Mouse (Mus musculus) spleen, postnatal 4 days (tissue): ENCODE data around the gene Gnaz.

Source experiments
- DNase-seq, 2 experiments: peaks; one replicate each; pipeline ENCODE4 v3.0.0; 2022; ENCODE audit warnings: low spot score in 2 of 2

Gene Gnaz

GRCm38 (mm10) chr10:74966850-74967451, at the start of gene Gnaz:
TSS of gene Gnaz (plus strand) at chr10:74967177.
- DNase-seq: peak; percentile 77 to 89

GRCm38 (mm10) chr10:74919277-74919676, 47.7 kb upstream of the Gnaz start:
- no peak for DNase-seq

- no peak for DNase-seq
Observed at GRCm38 (mm10) chr10:74920853-74921567, 46.0 kb upstream of the Gnaz start.

GRCm38 (mm10) chr10:74921614-74922013, 45.4 kb upstream of the Gnaz start:
- DNase-seq: no peak

DNA sequence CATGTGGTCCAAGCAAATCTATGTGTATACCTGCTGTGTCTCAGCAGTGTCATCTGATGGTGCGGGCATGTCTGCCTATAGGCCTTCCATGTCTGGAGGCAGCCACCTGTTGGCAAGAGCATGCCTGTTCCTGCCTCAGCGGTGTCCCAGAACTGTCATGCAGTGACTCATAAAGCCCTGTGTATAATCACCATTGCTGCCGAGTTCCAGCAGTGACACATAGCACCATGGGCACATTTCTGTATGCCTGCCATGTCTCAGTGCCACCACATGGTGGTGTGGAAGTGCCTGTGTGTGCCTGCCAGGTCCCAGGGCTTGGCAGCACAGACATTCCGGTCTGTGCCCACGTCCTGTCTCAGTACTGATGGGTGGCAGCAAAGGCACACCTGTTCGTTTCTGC, 44.2 kb upstream of the Gnaz start:
- DNase-seq: no peak

- no peak for DNase-seq
Observed at GRCm38 (mm10) chr10:74924274-74924673, 42.7 kb upstream of the Gnaz start.

GRCm38 (mm10) chr10:74925324-74925723, 41.7 kb upstream of the Gnaz start:
- peak in 1 of 2 experiments; percentile 76 for DNase-seq

DNA sequence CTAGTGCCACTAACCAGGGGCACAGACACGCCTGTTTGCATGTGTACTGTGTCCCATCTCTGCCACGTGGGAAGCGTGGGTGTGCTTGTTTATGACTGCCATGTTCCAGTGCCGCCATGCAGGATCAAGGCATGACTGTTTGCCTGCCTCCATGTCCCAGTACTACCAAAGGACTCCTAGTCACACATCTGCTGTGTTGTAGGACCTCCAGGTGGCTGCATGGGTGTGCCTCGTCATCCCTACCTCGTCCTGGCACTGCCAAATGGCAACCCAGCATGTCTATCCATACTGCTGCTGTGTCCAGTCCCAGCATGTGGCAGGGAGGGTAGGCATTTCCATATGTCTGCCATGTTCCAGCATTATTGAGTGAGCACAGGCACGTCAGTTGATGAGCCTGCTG, 38.7 kb upstream of the Gnaz start:
- peak; percentile 9 to 51 for DNase-seq

DNA sequence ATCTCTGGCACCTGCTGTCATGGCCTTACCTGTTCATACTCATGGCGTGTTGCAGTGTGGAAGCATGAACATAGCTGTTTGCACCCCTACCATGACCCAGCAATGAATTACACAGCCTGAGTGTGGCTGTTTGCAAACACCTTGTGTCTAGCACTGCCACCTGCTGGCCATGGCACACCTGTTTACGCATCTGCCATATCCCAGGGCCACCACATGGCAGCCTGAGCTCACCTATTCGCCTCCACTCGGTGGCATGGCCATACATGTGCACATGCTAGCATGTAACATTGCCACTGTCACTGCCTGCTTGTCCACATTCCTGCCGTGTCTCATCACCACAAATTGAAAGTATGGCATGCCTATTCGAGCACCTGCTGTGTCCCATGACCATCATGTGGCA, 37.4 kb upstream of the Gnaz start:
- peak; percentile 12 to 66 for DNase-seq

DNA sequence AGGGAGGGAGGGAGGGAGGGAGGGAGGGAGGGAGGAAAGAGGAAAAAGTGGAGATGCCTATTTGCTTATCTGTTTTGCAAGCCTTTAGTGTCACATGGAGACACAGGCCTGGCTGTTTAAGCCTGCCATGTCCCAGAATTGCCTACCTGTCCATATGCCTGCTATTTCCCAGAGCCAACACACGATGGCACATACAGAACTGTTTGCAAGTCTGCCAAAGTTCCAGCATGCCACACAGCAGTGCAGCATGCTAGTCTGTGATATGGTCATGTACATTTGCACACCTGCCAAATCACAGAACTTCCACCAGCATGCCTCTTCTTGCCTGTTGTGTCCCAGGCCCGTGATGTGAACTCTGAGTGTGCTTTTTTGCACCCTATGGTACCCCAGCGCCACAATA, 36.4 kb upstream of the Gnaz start:
- peak in 1 of 2 experiments; percentile 31 for DNase-seq

DNA sequence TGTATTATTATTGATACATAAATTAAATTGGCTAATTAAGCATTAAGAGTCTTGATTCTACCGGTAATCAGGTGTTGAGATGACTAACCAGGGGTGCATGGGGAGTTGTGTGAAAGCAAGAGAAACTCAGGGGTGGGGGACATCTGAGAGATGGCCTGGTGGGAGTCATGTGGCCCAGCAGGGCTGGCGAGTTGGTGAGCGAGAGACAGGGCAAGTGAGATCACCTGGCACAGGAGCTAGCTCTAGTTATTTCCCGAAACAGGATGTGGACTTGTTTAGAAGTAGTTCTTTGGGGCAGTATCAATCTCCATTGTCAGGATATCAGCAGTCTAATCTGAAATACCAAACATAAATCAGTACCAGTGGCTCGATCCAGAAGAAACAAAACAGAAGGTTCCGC, 35.3 kb upstream of the Gnaz start:
- no peak for DNase-seq

- peak; percentile 8 to 54 for DNase-seq
Observed at GRCm38 (mm10) chr10:74932487-74932886, 34.5 kb upstream of the Gnaz start.

GRCm38 (mm10) chr10:74933548-74934190, 33.3 kb upstream of the Gnaz start:
- DNase-seq: peak; percentile 4 to 40

DNA sequence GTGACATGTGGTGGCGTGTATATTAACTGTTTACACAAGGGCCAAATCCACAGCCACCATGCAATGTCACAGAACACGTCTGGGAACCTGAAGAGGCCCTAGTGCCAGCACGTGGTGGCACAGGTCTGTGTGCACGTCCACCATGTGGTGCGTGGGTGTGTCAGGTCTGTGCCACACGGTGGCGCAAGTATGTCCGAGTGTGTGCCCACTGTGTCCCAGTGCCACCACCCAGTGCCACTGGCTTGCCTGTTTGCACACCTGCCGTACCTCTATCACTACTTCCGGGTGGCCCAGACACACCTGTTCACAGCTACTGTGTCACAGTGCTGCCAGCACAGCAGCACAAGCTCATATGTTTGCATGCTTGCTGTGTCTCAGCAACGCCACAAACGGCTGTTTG, 32.5 kb upstream of the Gnaz start:
- DNase-seq: peak in 1 of 2 experiments; percentile 57

- DNase-seq: peak in 1 of 2 experiments; percentile 63
Observed at GRCm38 (mm10) chr10:74935016-74935415, 32.0 kb upstream of the Gnaz start.

- DNase-seq: no peak
Observed at GRCm38 (mm10) chr10:74937003-74937790, 29.8 kb upstream of the Gnaz start.

DNA sequence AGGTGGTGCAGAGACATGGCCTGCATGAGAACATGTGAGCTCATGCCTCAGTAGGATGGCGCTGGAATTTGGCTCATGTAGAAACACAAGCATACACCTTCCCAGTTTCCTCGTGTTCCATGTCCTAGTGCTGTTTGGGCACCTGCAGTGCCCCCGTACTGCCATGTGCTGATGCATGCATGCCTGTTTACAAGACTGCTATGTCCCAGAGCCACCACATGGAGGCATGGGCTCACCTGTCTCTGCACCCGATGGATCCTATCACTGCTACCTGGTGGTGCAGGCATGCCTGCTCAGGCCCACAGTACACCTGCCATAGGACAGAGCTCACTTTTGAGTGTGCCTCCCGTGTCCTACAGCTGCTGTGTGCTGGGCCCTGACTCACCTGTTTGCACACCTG, 28.6 kb upstream of the Gnaz start:
- no peak for DNase-seq

- DNase-seq: no peak
Observed at GRCm38 (mm10) chr10:74939300-74939699, 27.7 kb upstream of the Gnaz start.

DNA sequence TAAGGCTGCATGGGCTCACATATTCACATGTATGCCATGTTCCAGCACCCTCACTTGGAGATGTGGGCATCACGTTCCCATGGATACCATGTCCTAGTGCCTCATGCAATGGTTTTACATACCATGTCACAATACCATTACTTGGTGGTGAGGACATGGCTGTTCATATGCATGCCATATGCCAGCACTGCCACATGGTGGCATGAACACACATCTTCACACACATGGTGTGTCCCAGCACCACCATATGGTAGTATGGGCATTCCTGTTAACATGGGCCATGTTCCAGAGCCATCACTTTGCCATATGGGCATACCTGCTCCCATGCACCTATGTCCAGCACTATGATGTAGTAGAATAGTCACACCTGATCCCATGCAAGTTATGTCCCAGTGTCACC, 26.2 kb upstream of the Gnaz start:
- no peak for DNase-seq

- no peak for DNase-seq
Observed at GRCm38 (mm10) chr10:74952830-74953443, 14.0 kb upstream of the Gnaz start.

- DNase-seq: no peak
Observed at GRCm38 (mm10) chr10:74964380-74964779, 2.6 kb upstream of the Gnaz start.
